Mouse (Mus musculus): ENCODE results near the gene Dnaja4. TPM values are rescaled to one million over a fixed set of nuclear protein-coding genes. Genes with fewer than 3 reads are reported as not detected.

The Dnaja4 gene
- polyA plus RNA-seq, 1 experiment from 2014 or later = 5.5 TPM

GRCm38 (mm10) chr9:54734639-54735252 lies 36.1 kb downstream of the Dnaja4 start:
- 22% methylated on average over 11 of the region's 11 CpGs for WGBS
- no peak overlapping the region for H3K27ac ChIP-seq (ENCODE audit: low read depth, low read length)
- ATAC-seq (no peak), DNase-seq (ENCODE audit: low spot score) (no peak)
- H3K4me2 ChIP-seq (ENCODE audit: low read length) = peak overlapping the region; percentile 72
- peaks cover 10% of the 10 kb centered on the region; the same call in 1 of the 2 replicates for H3K4me1 ChIP-seq (ENCODE audit: control insufficient read depth, insufficient read depth, low read length)
- H3K9me3 ChIP-seq (replicated peaks; ENCODE audit: control insufficient read depth, low read length) = no peaks in the 10 kb centered on the region
- H3K36me3 ChIP-seq (ENCODE audit: control insufficient read depth, insufficient read depth, low read length) = peaks cover 3% of the 10 kb centered on the region; the same call in 1 of the 2 replicates
- H3K4me3 ChIP-seq (ENCODE audit: low read depth, low read length) = peak overlapping the region; percentile 55
- H3K9ac ChIP-seq (ENCODE audit: low read length) = peak overlapping the region; percentile 70; the same call in 1 of the 2 replicates
- no peaks in the 10 kb centered on the region for H3K27me3 ChIP-seq (replicated peaks; ENCODE audit: control insufficient read depth, insufficient read depth, low read length)

DNA sequence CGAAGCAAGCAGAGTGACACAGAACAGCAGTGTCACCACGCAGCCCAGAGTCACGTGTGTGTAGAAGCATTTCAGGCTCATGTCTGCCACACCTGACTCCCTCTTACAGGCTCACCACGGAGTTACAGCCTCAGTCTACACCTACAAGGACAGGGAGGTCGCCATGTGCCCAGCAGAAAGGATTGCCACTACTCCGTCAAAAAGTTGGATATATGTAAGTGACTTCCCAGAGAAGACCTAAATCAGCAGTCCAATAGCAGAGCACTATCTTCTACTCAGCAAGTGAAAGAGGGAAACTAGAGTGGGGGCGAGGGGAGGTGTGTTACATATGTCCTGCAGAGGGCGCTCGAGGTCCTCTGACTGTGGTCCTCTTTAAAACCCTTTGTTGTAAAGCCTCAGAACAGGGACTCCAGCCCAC lies 37.6 kb downstream of the Dnaja4 start:
- DNase-seq (ENCODE audit: low spot score) (peak; percentile 87), ATAC-seq (no peak)
- Histone ChIP-seq H3K4me3 (ENCODE audit: low read depth, low read length) (no peak overlapping the region), H3K27ac (ENCODE audit: low read depth, low read length) (no peak overlapping the region), H3K4me1 (ENCODE audit: control insufficient read depth, insufficient read depth, low read length) (peaks cover 10% of the 10 kb centered on the region; the same call in 1 of the 2 replicates), H3K27me3 (replicated peaks; ENCODE audit: control insufficient read depth, insufficient read depth, low read length) (no peaks in the 10 kb centered on the region), H3K36me3 (ENCODE audit: control insufficient read depth, insufficient read depth, low read length) (no peaks in the 10 kb centered on the region), H3K4me2 (ENCODE audit: low read length) (no peak overlapping the region), H3K9me3 (replicated peaks; ENCODE audit: control insufficient read depth, low read length) (no peaks in the 10 kb centered on the region), H3K9ac (ENCODE audit: low read length) (no peak overlapping the region)
- WGBS = 15% methylated on average over 9 of the region's 9 CpGs

DNA sequence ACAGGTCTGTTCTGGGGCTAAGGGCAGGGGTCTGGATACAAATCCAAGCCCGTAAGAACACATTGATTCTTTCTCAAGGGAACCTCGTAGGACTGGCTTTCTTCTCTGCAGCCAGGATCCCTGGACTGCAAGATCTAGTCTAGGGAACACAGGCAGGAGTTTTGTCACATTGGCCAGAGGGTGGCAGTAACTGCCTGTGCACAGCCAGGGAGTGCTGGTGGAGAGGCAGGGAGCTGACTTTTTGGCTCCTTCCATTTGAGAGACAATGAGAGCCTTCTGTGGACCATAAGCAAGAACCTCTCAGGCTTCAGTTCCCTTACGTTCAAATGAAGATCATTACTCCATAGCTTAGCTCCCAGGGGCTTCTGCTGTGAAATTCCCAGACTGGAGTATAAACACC lies 39.7 kb downstream of the Dnaja4 start:
- no peaks in the 10 kb centered on the region for H3K9me3 ChIP-seq (replicated peaks; ENCODE audit: control insufficient read depth, low read length)
- DNase-seq (ENCODE audit: low spot score) = peak; percentile 80
- peaks cover 6% of the 10 kb centered on the region; the same call in 1 of the 2 replicates for H3K4me1 ChIP-seq (ENCODE audit: control insufficient read depth, insufficient read depth, low read length)
- H3K4me3 ChIP-seq (ENCODE audit: low read depth, low read length) = no peak overlapping the region
- H3K27ac ChIP-seq (ENCODE audit: low read depth, low read length) = no peak overlapping the region
- H3K4me2 ChIP-seq (ENCODE audit: low read length) = no peak overlapping the region
- H3K27me3 ChIP-seq (replicated peaks; ENCODE audit: control insufficient read depth, insufficient read depth, low read length) = no peaks in the 10 kb centered on the region
- H3K36me3 ChIP-seq (ENCODE audit: control insufficient read depth, insufficient read depth, low read length) = no peaks in the 10 kb centered on the region
- H3K9ac ChIP-seq (ENCODE audit: low read length) = no peak overlapping the region
- ATAC-seq = no peak
- WGBS = 29% methylated on average over 3 of the region's 3 CpGs

DNA sequence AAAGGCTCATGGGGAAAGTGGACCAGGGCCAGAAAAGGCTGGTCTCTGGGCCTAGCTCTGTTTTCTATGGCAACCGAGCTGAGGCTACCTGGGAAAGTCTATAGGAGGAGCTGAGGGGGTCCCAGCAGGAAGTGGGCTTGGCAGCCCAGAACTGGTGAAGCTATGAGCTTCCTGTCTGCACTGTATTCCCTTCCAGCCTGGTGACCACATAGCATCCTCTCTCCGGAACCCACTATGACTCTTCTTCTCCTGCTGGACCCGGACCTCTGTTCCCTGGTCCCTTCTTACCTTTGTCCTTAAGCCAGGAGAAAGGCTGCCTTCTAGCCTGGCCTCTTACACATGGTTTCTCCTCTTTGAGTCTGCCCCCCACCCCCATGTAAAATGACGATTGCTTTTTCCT lies 45.2 kb downstream of the Dnaja4 start:
- H3K36me3 ChIP-seq (ENCODE audit: control insufficient read depth, insufficient read depth, low read length) = no peaks in the 10 kb centered on the region
- WGBS = 84% methylated on average over 4 of the region's 4 CpGs
- H3K27me3 ChIP-seq (replicated peaks; ENCODE audit: control insufficient read depth, insufficient read depth, low read length) = no peaks in the 10 kb centered on the region
- no peaks in the 10 kb centered on the region for H3K4me1 ChIP-seq (ENCODE audit: control insufficient read depth, insufficient read depth, low read length)
- H3K9ac ChIP-seq (ENCODE audit: low read length) = no peak overlapping the region
- no peak overlapping the region for H3K27ac ChIP-seq (ENCODE audit: low read depth, low read length)
- no peak overlapping the region for H3K4me2 ChIP-seq (ENCODE audit: low read length)
- ATAC-seq (no peak), DNase-seq (ENCODE audit: low spot score) (no peak)
- H3K4me3 ChIP-seq (ENCODE audit: low read depth, low read length) = no peak overlapping the region
- no peaks in the 10 kb centered on the region for H3K9me3 ChIP-seq (replicated peaks; ENCODE audit: control insufficient read depth, low read length)

GRCm38 (mm10) chr9:54745740-54746370 lies 47.2 kb downstream of the Dnaja4 start:
- ATAC-seq (peak; percentile 32), DNase-seq (ENCODE audit: low spot score) (no peak)
- 58% methylated on average over 13 of the region's 13 CpGs for WGBS

GRCm38 (mm10) chr9:54750215-54750981 lies 51.7 kb downstream of the Dnaja4 start:
- no peak for DNase-seq (ENCODE audit: low spot score)
- Histone ChIP-seq H3K4me3 (ENCODE audit: low read depth, low read length) (no peak overlapping the region), H3K9ac (ENCODE audit: low read length) (no peak overlapping the region), H3K27me3 (replicated peaks; ENCODE audit: control insufficient read depth, insufficient read depth, low read length) (no peaks in the 10 kb centered on the region), H3K4me2 (ENCODE audit: low read length) (no peak overlapping the region), H3K4me1 (ENCODE audit: control insufficient read depth, insufficient read depth, low read length) (no peaks in the 10 kb centered on the region), H3K9me3 (replicated peaks; ENCODE audit: control insufficient read depth, low read length) (no peaks in the 10 kb centered on the region), H3K36me3 (ENCODE audit: control insufficient read depth, insufficient read depth, low read length) (no peaks in the 10 kb centered on the region), H3K27ac (ENCODE audit: low read depth, low read length) (no peak overlapping the region)
- no peak for ATAC-seq
- WGBS = 85% methylated on average over 7 of the region's 7 CpGs

More at GRCm38 (mm10) chr9:54745740-54746370, 47.2 kb downstream of the Dnaja4 start:
- Histone ChIP-seq H3K36me3 (ENCODE audit: control insufficient read depth, insufficient read depth, low read length) (no peaks in the 10 kb centered on the region), H3K27me3 (replicated peaks; ENCODE audit: control insufficient read depth, insufficient read depth, low read length) (no peaks in the 10 kb centered on the region), H3K4me2 (ENCODE audit: low read length) (no peak overlapping the region), H3K4me3 (ENCODE audit: low read depth, low read length) (no peak overlapping the region), H3K9me3 (replicated peaks; ENCODE audit: control insufficient read depth, low read length) (no peaks in the 10 kb centered on the region), H3K27ac (ENCODE audit: low read depth, low read length) (no peak overlapping the region), H3K9ac (ENCODE audit: low read length) (no peak overlapping the region), H3K4me1 (ENCODE audit: control insufficient read depth, insufficient read depth, low read length) (no peaks in the 10 kb centered on the region)

DNA sequence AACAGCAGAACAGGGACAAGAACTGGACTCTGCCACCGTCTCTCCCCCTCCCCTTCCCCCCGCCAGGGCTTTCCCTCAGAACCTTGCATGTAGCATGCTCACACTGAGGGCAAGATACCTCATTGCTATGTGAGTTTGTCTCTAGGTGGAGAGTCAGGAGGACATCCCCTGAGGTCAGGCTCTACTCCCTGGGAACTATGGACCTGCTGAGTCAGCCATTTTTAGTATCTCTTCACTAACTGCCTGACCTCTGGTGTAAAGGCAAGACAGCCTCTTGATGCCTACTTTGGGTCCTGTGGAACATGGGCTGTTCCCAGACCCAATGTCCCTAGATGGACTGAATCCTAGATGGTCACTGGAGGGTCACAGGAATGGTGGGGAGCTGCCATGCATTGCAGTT lies 53.0 kb downstream of the Dnaja4 start:
- Histone ChIP-seq H3K27ac (ENCODE audit: low read depth, low read length) (no peak overlapping the region), H3K9me3 (replicated peaks; ENCODE audit: control insufficient read depth, low read length) (no peaks in the 10 kb centered on the region), H3K4me1 (ENCODE audit: control insufficient read depth, insufficient read depth, low read length) (no peaks in the 10 kb centered on the region), H3K9ac (ENCODE audit: low read length) (no peak overlapping the region), H3K27me3 (replicated peaks; ENCODE audit: control insufficient read depth, insufficient read depth, low read length) (no peaks in the 10 kb centered on the region), H3K4me3 (ENCODE audit: low read depth, low read length) (no peak overlapping the region), H3K36me3 (ENCODE audit: control insufficient read depth, insufficient read depth, low read length) (no peaks in the 10 kb centered on the region), H3K4me2 (ENCODE audit: low read length) (no peak overlapping the region)
- ATAC-seq (no peak), DNase-seq (ENCODE audit: low spot score) (no peak)
- 83% methylated on average over 2 of the region's 2 CpGs for WGBS

- Histone ChIP-seq H3K4me2 (ENCODE audit: low read length) (no peak overlapping the region), H3K9ac (ENCODE audit: low read length) (no peak overlapping the region), H3K27me3 (replicated peaks; ENCODE audit: control insufficient read depth, insufficient read depth, low read length) (no peaks in the 10 kb centered on the region), H3K4me1 (ENCODE audit: control insufficient read depth, insufficient read depth, low read length) (no peaks in the 10 kb centered on the region), H3K36me3 (ENCODE audit: control insufficient read depth, insufficient read depth, low read length) (no peaks in the 10 kb centered on the region), H3K4me3 (ENCODE audit: low read depth, low read length) (no peak overlapping the region), H3K9me3 (replicated peaks; ENCODE audit: control insufficient read depth, low read length) (no peaks in the 10 kb centered on the region), H3K27ac (ENCODE audit: low read depth, low read length) (no peak overlapping the region)
- no peak for DNase-seq (ENCODE audit: low spot score)
- no peak for ATAC-seq
- WGBS = 33% methylated on average over 21 of the region's 21 CpGs
Observed at GRCm38 (mm10) chr9:54752201-54752943, 53.7 kb downstream of the Dnaja4 start.
